Mouse (Mus musculus): ENCODE measurements around the gene Ddhd1.

- no peak for TF ChIP-seq CTCF (IDR thresholded peaks at IDR 0.05; ENCODE audit: low read depth, low read length)
- no peak for TF ChIP-seq POLR2A (IDR thresholded peaks at IDR 0.05; ENCODE audit: borderline replicate concordance, low read depth, low read length)
Observed at GRCm38 (mm10) chr14:45661575-45661974, 3.6 kb upstream of the Ddhd1 start.

Data from bone marrow macrophage, adult 2 months (primary cell).